Mouse (Mus musculus): ENCODE data around the gene Grm4.

GRCm38 (mm10) chr17:27499080-27499479 is 22.1 kb downstream of the Grm4 start:
- TF ChIP-seq GATA1 (IDR thresholded peaks at IDR 0.05; ENCODE audit: borderline replicate concordance, low read length) (no peak), FLI1 (IDR thresholded peaks at IDR 0.05; ENCODE audit: low read length) (no peak)
